Mouse (Mus musculus) limb, embryonic 10.5 days (tissue): ENCODE data around the gene Rnase2b. TPM values are rescaled to one million over a fixed set of nuclear protein-coding genes. Genes with fewer than 3 reads are reported as not detected.

Source experiments
- DNase-seq: peaks from one replicate; pipeline ENCODE4 v3.0.0-alpha.2; 2017; ENCODE audit warnings: low spot score
- H3K27ac ChIP-seq: fragments of 300-500 bp; sonication (generic); 2 replicates; pipeline ENCODE4 v1.5.1; 2016; ENCODE audit warnings: mild to moderate bottlenecking
- H3K27me3 ChIP-seq: fragments of 300-500 bp; sonication (generic); 2 replicates; pipeline ENCODE4 v1.6.1; 2016; ENCODE audit warnings: low read depth, mild to moderate bottlenecking; ENCODE audit not compliant: poor library complexity, severe bottlenecking
- H3K36me3 ChIP-seq: fragments of 300-500 bp; sonication (generic); 2 replicates; pipeline ENCODE4 v1.6.1; 2016; ENCODE audit warnings: mild to moderate bottlenecking, moderate library complexity
- H3K4me1 ChIP-seq: fragments of 300-500 bp; sonication (generic); 2 replicates; pipeline ENCODE4 v1.6.1; 2016
- H3K4me3 ChIP-seq: fragments of 300-500 bp; sonication (generic); 2 replicates; pipeline ENCODE4 v1.5.1; 2016; ENCODE audit warnings: mild to moderate bottlenecking, moderate library complexity
- H3K9me3 ChIP-seq: fragments of 300-500 bp; sonication (generic); replicated peaks from 2 replicates; pipeline ENCODE4 v1.6.1; 2016; ENCODE audit warnings: mild to moderate bottlenecking
- WGBS: fragments of 180-500 bp; shearing (Covaris S2); methylation state at CpG from one replicate; pipeline ENCODE4 v1.1.7; 2016; 5-methylcytosine and 5-hydroxymethylcytosine counted together
- polyA plus RNA-seq: library from polyadenylated mRNA; unstranded; fragments of >200 nt; fragmentation: Nextera tagmentation; extraction: Ambion mirVana; gene quantifications from 2 replicates; pipeline ENCODE4 v1.2.1, GENCODE M21; 2016

Gene Rnase2b
- polyA plus RNA-seq, 1 experiment from 2014 or later: not detected

DNA sequence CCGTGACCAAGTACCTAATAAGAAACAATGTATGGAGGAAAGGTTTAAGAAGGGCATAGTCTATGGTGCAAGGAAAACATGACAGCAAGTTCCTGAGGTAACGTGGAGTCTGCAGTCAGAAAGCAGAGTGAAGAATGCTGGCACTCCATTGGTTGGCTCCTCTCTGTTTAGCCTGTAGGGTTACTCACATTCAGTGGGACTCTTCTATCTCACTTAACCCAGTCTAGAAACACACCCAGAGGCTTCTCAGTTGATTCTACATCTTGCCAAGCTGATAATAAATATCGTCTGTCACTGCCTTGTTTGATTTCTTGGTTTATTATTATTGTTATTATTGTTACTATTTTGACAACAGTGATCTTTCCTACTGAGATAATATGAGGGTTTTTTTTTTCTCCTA, 19.5 kb upstream of the Rnase2b start:
- H3K27ac ChIP-seq: no peak overlapping the region
- H3K4me1 ChIP-seq: no peaks in the 10 kb centered on the region
- H3K9me3 ChIP-seq: no peaks in the 10 kb centered on the region
- no peaks in the 10 kb centered on the region for H3K36me3 ChIP-seq
- no peak overlapping the region for H3K4me3 ChIP-seq
- no peak for DNase-seq
- WGBS: 87% methylated on average over 3 of the region's 3 CpGs
- no peaks in the 10 kb centered on the region for H3K27me3 ChIP-seq

DNA sequence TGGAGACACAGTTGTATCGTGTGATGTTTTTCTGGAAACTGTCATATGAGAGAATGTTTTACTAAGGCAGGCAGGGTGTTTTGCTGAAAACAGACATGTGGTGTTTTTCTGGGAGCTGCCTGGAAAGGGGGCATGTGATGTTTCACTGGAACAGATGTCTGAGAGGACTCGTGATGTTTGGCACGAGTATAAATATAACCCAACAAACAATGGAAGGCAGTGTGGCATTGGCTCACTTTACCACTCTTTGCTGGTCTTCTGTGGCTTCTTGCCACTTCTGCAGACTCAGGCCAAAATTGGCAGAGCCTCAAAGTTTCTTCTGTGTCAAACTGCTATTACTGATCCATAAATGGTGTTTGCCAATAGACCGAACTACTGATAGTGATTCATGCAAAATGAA, 18.8 kb upstream of the Rnase2b start:
- H3K4me3 ChIP-seq: no peak overlapping the region
- H3K27ac ChIP-seq: no peak overlapping the region
- H3K27me3 ChIP-seq: no peaks in the 10 kb centered on the region
- no peaks in the 10 kb centered on the region for H3K36me3 ChIP-seq
- 90% methylated on average over 4 of the region's 4 CpGs for WGBS
- no peak for DNase-seq
- no peaks in the 10 kb centered on the region for H3K9me3 ChIP-seq
- no peaks in the 10 kb centered on the region for H3K4me1 ChIP-seq

DNA sequence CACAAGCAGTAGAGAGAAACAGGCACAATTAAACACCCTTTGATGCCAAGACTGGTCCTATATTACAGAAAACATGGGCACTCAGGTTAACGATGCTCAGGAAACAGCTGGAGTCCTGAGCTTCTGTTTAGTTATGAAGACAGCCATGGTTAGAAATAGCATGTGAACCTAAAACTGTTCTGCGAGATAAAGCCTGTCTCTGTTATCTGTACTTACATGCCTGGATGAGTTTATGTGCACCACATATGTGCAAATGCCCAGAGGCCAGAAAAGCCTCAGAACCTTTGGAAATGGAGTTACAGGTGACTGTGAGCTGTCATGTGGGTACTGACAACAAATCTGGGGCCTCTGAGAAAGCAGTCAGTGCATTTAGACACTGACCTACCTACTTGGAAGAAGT, 18.1 kb upstream of the Rnase2b start:
- Histone ChIP-seq H3K9me3 (no peaks in the 10 kb centered on the region), H3K36me3 (no peaks in the 10 kb centered on the region), H3K4me1 (no peaks in the 10 kb centered on the region), H3K27ac (no peak overlapping the region), H3K4me3 (no peak overlapping the region), H3K27me3 (no peaks in the 10 kb centered on the region)
- DNase-seq: no peak
- 85% methylated on average over 2 of the region's 2 CpGs for WGBS

DNA sequence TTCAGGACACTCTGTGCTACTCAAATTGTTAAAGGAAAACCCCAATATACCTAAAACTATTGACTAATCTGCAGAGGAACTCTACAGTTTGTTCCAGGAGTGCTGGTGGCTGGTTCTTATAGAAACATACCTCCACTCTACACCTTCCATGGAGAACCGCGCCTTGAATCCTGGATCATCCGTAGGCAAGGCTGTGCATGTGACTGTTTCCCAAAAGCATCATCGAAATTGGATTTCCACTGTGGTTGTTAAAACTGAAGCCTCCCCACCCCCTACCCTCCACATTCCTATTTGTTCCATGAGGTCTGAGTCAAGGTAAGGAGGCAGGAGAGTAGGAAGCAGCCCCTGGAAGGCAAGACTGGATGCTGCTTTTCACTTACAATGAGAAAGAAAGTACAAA, 17.6 kb upstream of the Rnase2b start:
- Histone ChIP-seq H3K9me3 (no peaks in the 10 kb centered on the region), H3K4me1 (no peaks in the 10 kb centered on the region), H3K36me3 (no peaks in the 10 kb centered on the region), H3K27me3 (no peaks in the 10 kb centered on the region), H3K27ac (no peak overlapping the region), H3K4me3 (no peak overlapping the region)
- WGBS: 98% methylated on average over 4 of the region's 4 CpGs
- no peak for DNase-seq

DNA sequence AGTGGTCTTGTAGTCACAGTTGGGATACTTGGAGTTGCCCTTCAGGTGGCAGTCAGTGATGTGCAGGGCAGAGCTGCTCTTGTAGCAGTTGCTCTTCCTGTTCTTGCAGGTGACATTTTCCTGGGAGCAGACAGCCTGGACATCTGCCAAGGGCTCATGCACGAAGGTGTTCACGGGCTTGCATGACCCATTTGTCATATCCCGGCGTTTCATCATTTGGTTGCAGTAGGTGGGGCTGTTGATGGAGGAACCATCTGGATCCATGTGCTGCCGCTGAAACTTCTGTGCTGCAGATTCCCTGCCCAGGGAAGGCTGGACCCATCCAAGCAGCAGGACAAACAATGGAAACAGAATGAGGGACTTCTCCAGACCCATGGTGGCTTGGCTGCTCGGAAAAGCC, 16.5 kb upstream of the Rnase2b start:
- no peaks in the 10 kb centered on the region for H3K4me1 ChIP-seq
- WGBS: 90% methylated on average over 6 of the region's 6 CpGs

DNA sequence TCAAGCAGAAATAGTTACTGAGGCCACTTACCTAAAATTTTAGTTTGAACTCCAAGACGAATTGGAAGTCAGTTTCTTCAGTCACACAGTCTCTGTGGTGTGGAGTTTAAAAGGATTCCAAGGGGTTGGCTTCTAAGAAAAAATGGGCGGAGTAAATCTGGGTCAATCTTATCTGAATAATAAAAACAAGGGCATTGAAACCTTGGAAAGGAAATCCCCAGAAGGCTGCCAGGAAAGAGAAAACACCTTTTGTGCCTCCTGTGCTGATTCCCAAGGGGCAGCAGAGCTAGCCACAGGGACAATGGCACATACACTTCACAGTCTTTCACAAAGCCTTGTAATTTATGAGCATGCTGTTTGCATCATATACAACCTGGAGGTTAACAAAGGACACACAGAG, 15.4 kb upstream of the Rnase2b start, which contains the start of gene Rnase1:
TSS of gene Rnase1 (minus strand) at position 101 of the 400 bp plus-strand sequence.
- H3K27me3 ChIP-seq: no peaks in the 10 kb centered on the region
- WGBS: 79% methylated on average over 2 of the region's 2 CpGs
- DNase-seq: no peak

More for the DNA sequence above, 16.5 kb upstream of the Rnase2b start:
- H3K36me3 ChIP-seq: no peaks in the 10 kb centered on the region
- H3K27me3 ChIP-seq: no peaks in the 10 kb centered on the region
- no peak for DNase-seq
- H3K9me3 ChIP-seq: no peaks in the 10 kb centered on the region
- H3K27ac ChIP-seq: no peak overlapping the region
- H3K4me3 ChIP-seq: no peak overlapping the region

DNA sequence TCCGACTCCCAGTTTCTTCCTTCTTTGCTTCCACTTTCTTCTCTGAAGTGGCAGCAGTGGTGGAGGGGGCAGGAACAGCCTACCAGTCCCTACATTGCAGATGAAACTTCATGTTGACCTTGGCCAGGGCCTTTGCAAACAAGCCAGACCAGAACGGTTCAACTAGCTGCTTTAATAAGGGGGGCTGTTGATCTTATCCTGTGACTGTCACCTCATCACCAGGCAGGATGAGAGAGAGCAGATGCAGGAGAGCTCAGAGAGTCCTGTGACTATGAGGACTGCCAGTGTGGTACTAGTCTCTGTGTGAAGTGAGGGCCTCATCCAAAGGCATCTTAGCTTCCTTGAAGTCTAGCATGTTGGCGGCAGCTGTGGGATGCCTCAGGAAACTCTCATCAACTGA, 14.1 kb upstream of the Rnase2b start:
- Histone ChIP-seq H3K9me3 (no peaks in the 10 kb centered on the region), H3K27ac (no peak overlapping the region), H3K36me3 (no peaks in the 10 kb centered on the region), H3K27me3 (no peaks in the 10 kb centered on the region), H3K4me1 (no peaks in the 10 kb centered on the region), H3K4me3 (no peak overlapping the region)
- 68% methylated on average over 3 of the region's 3 CpGs for WGBS
- no peak for DNase-seq

More for the DNA sequence above, 15.4 kb upstream of the Rnase2b start, which contains the start of gene Rnase1:
- Histone ChIP-seq H3K36me3 (no peaks in the 10 kb centered on the region), H3K27ac (no peak within 1 kb of the TSS), H3K9me3 (no peaks in the 10 kb centered on the region), H3K4me3 (no peak within 1 kb of the TSS), H3K4me1 (no peaks in the 10 kb centered on the region)

DNA sequence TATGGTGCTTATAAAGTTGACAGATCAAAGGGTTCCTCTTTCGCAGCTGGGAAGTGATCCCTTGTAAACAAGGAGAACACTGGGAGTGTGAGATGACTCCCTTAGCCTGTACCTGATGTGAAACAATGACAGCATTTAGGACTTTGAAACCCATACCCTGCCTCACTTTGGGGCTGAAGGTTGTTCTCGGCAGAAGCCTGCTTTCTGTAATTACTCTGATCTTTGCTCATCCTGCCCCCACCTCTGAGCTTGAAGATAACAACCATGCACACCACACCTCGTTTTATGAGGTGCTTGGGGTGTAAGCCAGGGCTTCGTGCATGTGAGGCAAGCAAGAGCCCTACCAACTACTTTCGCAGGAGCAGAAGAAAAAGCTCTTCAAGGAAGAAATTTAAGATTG, 12.9 kb upstream of the Rnase2b start:
- Histone ChIP-seq H3K27me3 (no peaks in the 10 kb centered on the region), H3K27ac (no peak overlapping the region), H3K9me3 (no peaks in the 10 kb centered on the region), H3K4me3 (no peak overlapping the region), H3K36me3 (no peaks in the 10 kb centered on the region), H3K4me1 (no peaks in the 10 kb centered on the region)
- WGBS: 29% methylated on average over 5 of the region's 5 CpGs
- DNase-seq: no peak

DNA sequence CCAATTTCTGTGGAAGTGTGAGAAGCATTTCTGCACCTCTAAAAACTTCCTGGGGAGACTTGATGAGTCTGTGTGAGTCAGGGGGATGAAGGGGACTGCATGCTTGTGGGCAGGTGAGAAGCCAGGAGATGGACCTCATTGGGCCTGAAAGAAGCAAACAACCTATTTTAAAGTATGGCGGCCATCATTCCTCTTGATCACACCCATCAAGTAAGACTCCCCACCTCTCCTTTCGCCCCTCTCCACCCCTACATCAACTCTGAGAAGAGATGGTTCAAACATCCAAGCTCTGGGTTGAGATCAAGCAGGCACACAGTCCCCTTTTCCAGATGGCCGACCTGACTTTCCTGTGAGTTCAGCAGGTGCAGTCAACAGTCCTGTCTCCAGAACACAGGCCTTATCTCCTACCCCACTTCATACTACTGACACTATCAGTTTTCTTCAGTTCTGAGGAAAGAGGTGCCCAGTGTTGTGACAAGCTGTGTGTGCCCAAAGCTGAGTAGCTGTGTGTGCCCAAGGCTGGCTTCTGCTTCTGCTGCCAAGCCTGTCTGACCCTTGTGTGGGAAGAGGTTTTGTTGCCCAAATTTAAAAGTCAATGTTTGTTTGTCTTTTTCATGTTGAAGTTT, 11.7 kb upstream of the Rnase2b start:
- Histone ChIP-seq H3K27ac (no peak overlapping the region), H3K4me3 (no peak overlapping the region), H3K36me3 (no peaks in the 10 kb centered on the region), H3K4me1 (no peaks in the 10 kb centered on the region), H3K9me3 (no peaks in the 10 kb centered on the region), H3K27me3 (no peaks in the 10 kb centered on the region)
- no peak for DNase-seq
- 88% methylated on average over 3 of the region's 3 CpGs for WGBS

DNA sequence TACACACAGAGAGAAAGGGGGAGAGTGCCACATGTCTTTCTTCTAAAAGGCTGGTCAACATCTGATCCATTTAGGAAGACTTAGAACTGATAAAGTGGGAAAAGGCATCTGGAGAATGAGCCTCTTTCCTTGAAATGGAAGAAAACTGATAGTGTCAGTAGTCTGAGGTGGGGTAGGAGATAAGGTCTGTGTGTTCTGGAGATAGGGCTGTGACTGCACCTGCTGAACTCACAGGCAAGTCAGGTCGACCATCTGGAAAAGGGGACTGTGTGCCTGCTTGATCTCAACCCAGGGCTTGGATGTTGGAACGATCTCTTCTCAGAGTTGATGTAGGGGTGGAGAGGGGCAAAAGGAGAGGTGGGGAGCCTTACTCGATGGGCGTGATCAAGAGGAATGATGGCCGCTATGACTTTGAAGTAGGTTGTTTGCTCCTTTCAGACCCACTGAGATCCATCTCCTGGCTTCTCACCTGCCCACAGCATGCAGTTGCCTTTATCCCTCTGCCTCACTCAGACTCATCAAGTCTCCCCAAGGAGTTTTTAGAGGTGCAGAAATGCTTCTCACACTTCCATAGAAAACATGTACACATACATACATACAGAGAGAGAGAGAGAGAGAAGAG, 9.7 kb upstream of the Rnase2b start:
- Histone ChIP-seq H3K4me3 (no peak overlapping the region), H3K27ac (no peak overlapping the region), H3K36me3 (no peaks in the 10 kb centered on the region), H3K4me1 (no peaks in the 10 kb centered on the region), H3K9me3 (no peaks in the 10 kb centered on the region), H3K27me3 (no peaks in the 10 kb centered on the region)
- no peak for DNase-seq
- WGBS: 68% methylated on average over 5 of the region's 5 CpGs

DNA sequence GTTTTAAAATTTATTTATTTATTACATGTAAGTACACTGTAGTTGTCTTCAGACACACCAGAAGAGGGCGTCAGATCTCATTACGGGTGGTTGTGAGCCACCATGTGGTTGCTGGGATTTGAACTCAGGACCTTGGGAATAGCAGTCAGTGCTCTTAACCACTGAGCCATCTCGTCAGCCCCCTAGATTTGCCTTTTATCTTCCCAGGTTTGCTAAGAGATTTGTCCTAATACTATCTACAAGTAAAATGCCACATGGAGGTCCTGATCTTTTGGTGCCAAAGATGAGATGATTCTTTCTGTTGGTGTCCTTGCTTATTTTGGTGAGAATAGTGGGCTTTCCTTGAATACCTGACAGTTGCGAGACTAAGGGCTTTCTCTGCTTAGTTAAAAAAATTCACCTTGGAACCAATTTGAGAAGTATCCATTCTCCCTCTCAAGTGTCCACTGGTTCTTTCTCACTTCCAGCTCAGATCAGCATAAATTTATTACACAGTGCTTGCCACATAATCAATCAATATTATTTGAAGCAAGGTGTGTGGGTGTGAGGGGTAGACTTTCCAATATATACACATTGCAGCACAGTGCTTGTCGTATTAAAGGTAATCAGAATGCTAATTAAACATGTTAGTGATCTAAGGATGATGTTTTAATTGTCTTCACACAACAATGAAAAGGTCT, 5.9 kb upstream of the Rnase2b start:
- Histone ChIP-seq H3K27ac (no peak overlapping the region), H3K36me3 (no peaks in the 10 kb centered on the region), H3K27me3 (no peaks in the 10 kb centered on the region), H3K4me3 (no peak overlapping the region), H3K9me3 (no peaks in the 10 kb centered on the region), H3K4me1 (no peaks in the 10 kb centered on the region)
- 79% methylated on average over 5 of the region's 5 CpGs for WGBS
- DNase-seq: no peak

DNA sequence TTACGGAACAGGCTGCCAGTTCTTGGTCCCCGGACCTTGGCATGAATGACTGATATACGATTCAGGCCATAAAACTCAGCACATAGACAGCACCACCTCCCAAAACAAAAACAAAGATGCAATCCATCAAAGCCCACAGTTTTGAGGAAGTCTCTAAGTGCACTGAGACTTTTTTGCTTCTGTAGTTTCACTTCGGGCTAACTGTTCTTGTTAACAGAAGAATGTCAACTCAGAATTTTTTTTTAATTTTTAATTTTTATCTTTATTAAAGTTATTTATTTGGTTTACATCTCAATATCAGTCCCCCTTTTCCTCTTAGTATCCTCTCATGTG, 5.4 kb upstream of the Rnase2b start:
- Histone ChIP-seq H3K36me3 (no peaks in the 10 kb centered on the region), H3K27me3 (no peaks in the 10 kb centered on the region), H3K4me1 (no peaks in the 10 kb centered on the region), H3K4me3 (no peak overlapping the region), H3K27ac (no peak overlapping the region), H3K9me3 (no peaks in the 10 kb centered on the region)
- DNase-seq: no peak
- WGBS: 55% methylated on average over 4 of the region's 4 CpGs

DNA sequence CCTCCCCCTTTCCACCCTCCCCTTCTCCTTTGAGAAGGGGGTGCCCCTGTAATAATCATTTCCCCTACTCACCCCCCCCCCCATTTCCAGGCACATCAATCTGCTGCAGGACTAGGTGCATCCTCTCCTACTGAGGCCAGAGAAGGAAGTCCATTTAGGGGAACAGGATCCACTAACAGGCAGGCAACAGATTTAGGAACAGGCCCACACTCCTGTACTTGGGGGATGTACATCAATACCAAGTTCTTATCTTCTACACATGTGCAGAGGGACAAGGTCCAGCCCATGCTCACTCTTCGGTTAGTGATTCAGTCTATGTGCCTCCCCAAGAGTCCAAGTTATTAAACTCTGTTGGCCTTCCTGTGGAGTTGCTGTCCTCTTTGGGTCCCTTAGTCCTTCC, 5.0 kb upstream of the Rnase2b start:
- Histone ChIP-seq H3K27ac (no peak overlapping the region), H3K27me3 (no peaks in the 10 kb centered on the region), H3K9me3 (no peaks in the 10 kb centered on the region), H3K4me1 (no peaks in the 10 kb centered on the region), H3K4me3 (no peak overlapping the region), H3K36me3 (no peaks in the 10 kb centered on the region)
- DNase-seq: no peak
- 91% methylated on average over 1 of the region's 1 CpGs for WGBS
